Mouse (Mus musculus): ENCODE results near the gene Nsfl1c. TPM values are rescaled to one million over a fixed set of nuclear protein-coding genes. Genes with fewer than 3 reads are reported as not detected.

Gene Nsfl1c
- polyA plus RNA-seq, 1 experiment from 2014 or later = 260 TPM

Other genes with a start within 250 kb of the Nsfl1c start
- not detected in 2 replicates for gene 4921509C19Rik, start 18.0 kb upstream of the Nsfl1c start, polyA plus RNA-seq (2014; fragmentation: Nextera tagmentation; extraction: Ambion mirVana)
- 547 and 602 TPM in 2 replicates for gene Fkbp1a, start 48.3 kb downstream of the Nsfl1c start, polyA plus RNA-seq (2014; fragmentation: Nextera tagmentation; extraction: Ambion mirVana)
- gene Sdcbp2, start 78.4 kb downstream of the Nsfl1c start, polyA plus RNA-seq (2014; fragmentation: Nextera tagmentation; extraction: Ambion mirVana) = 0.50 and 0.62 TPM in 2 replicates
- gene Snph, start 138.4 kb downstream of the Nsfl1c start, polyA plus RNA-seq (2014; fragmentation: Nextera tagmentation; extraction: Ambion mirVana) = 17.2 and 18.3 TPM in 2 replicates
- gene Rad21l, start 174.4 kb downstream of the Nsfl1c start, polyA plus RNA-seq (2014; fragmentation: Nextera tagmentation; extraction: Ambion mirVana) = 0.13 TPM in 1 of 2 replicates, not detected in the other
- 20.7 and 25.0 TPM in 2 replicates for gene Tmem74b, start 207.8 kb downstream of the Nsfl1c start, polyA plus RNA-seq (2014; fragmentation: Nextera tagmentation; extraction: Ambion mirVana)

Measured in midbrain, embryonic 14.5 days (tissue).